Mouse (Mus musculus) limb, embryonic 14.5 days (tissue): ENCODE data around the gene Ttc28. TPM values are rescaled to one million over a fixed set of nuclear protein-coding genes. Genes with fewer than 3 reads are reported as not detected.
A peak's percentile ranks its signal among the peaks of the same experiment; 100 is the strongest.

Experiments
- ATAC-seq: fragments of 200-750 bp; cut with Nextera tagmentation; 2 replicates; pipeline ENCODE4 v1.8.0; 2017; ENCODE audit warnings: low read depth, moderate number of reproducible peaks, moderate TSS enrichment; ENCODE audit not compliant: low FRiP score
- DNase-seq: peaks from one replicate; pipeline ENCODE4 v3.0.0-alpha.2; 2015; ENCODE audit warnings: low spot score
- H3K27ac ChIP-seq: fragments of 300-500 bp; sonication (generic); replicated peaks from 2 replicates; pipeline ENCODE4 v1.5.1; 2014; ENCODE audit warnings: low read depth, mild to moderate bottlenecking, low read length, moderate library complexity, mixed read lengths
- H3K27me3 ChIP-seq: fragments of 300-500 bp; sonication (generic); 2 replicates; pipeline ENCODE4 v1.6.1; 2014; ENCODE audit warnings: low read length, mixed read lengths; ENCODE audit not compliant: control insufficient read depth, insufficient read depth
- H3K36me3 ChIP-seq: fragments of 300-500 bp; sonication (generic); 2 replicates; pipeline ENCODE4 v1.6.1; 2014; ENCODE audit warnings: mild to moderate bottlenecking, low read length, moderate library complexity, mixed read lengths; ENCODE audit not compliant: control insufficient read depth, insufficient read depth
- H3K4me1 ChIP-seq: fragments of 300-500 bp; sonication (generic); 2 replicates; pipeline ENCODE4 v1.6.1; 2014; ENCODE audit warnings: antibody characterized with exemption, low read length, mixed read lengths; ENCODE audit not compliant: control insufficient read depth, insufficient read depth
- H3K4me2 ChIP-seq: fragments of 300-500 bp; sonication (generic); replicated peaks from 2 replicates; pipeline ENCODE4 v1.6.1; 2014; ENCODE audit warnings: low read depth, mild to moderate bottlenecking, low read length, moderate library complexity; ENCODE audit not compliant: severe bottlenecking
- H3K4me3 ChIP-seq: fragments of 300-500 bp; sonication (generic); replicated peaks from 2 replicates; pipeline ENCODE4 v1.5.1; 2014; ENCODE audit warnings: low read length
- H3K9ac ChIP-seq: fragments of 300-500 bp; sonication (generic); 2 replicates; pipeline ENCODE4 v1.6.1; 2014; ENCODE audit warnings: mild to moderate bottlenecking, low read depth, low read length, moderate library complexity; ENCODE audit not compliant: severe bottlenecking
- H3K9me3 ChIP-seq: fragments of 300-500 bp; sonication (generic); 2 replicates; pipeline ENCODE4 v1.6.1; 2016; ENCODE audit warnings: low read length; ENCODE audit not compliant: control insufficient read depth
- POLR2A ChIP-seq: fragments of 200-500 bp; IDR thresholded peaks from 2 replicates; pipeline ENCODE4 v1.8.0; 2012; ENCODE audit warnings: inconsistent platforms, mild to moderate bottlenecking, moderate library complexity, borderline replicate concordance; ENCODE audit not compliant: insufficient read depth, insufficient read length; ENCODE audit errors: extremely low read depth
- WGBS: fragments of 180-500 bp; shearing (Covaris S2); extraction: QIAGEN DNeasy Blood & Tissue Kit; methylation state at CpG from one replicate; pipeline ENCODE4 v1.1.7; 2014; 5-methylcytosine and 5-hydroxymethylcytosine counted together
- polyA plus RNA-seq, 2 experiments: library from polyadenylated mRNA; depleted of rRNA in 1 of 2; stranded (reverse) in 1 of 2; unstranded in 1 of 2; fragments of >200 nt; fragmentation: Nextera tagmentation in 1 of 2; extraction: Ambion mirVana in 1 of 2; gene quantifications; 2 replicates each; pipeline versions ENCODE4 v1.2.1 to v1.2.3; 2012 to 2014

Ttc28 gene
- polyA plus RNA-seq, 2 experiments, result 16.3 to 19.9 TPM

DNA sequence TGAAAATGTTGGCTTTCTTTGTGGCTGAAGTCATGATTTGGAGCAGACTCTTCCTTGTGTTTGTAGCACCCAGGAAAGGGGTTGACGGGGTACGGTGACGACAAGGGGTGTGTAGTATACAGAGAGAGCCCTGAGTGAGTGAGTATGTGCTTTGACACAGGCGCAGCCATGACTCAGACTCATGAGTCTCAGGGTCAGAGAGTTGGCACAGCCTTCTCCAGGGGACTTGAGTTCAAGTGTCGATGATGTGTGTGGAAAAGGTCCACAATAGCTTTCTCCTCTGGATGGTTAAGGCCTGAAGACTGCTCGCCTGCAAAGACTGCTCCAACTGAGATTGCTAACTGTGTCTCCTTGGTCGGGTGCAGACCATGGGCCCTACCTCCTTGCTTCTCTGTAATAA, 97.1 kb downstream of the Ttc28 start:
- H3K4me2 ChIP-seq, result no peak overlapping the region
- no peaks in the 10 kb centered on the region for H3K36me3 ChIP-seq
- ATAC-seq, result no peak
- H3K9me3 ChIP-seq, result no peaks in the 10 kb centered on the region
- DNase-seq, result no peak
- TF ChIP-seq POLR2A, result no peak
- 94% methylated on average over 7 of the region's 7 CpGs for WGBS
- no peaks in the 10 kb centered on the region for H3K27me3 ChIP-seq
- peaks cover 12% of the 10 kb centered on the region for H3K4me1 ChIP-seq
- H3K4me3 ChIP-seq, result no peak overlapping the region
- no peak overlapping the region for H3K9ac ChIP-seq
- no peak overlapping the region for H3K27ac ChIP-seq

DNA sequence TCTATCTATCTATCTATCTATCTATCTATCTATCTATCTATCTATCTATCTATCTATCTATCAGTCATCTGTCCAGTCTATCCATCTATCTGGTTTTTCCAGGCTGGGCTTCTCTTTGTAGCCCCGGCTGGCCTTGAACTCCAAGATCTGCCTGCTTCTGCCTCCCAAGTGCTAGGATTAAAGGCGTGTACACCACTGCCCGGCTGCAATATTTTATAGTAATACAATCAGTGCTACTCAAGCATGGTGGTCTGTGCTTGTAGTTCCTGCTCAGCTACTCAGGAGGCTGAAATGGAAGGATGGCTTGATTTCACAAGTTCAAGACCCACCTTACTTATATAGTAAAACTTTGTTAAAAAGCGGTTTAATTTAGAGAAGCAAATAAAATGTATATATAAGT, 98.2 kb downstream of the Ttc28 start:
- WGBS, result 74% methylated on average over 4 of the region's 4 CpGs
- no peak overlapping the region for H3K4me3 ChIP-seq
- H3K36me3 ChIP-seq, result no peaks in the 10 kb centered on the region
- ATAC-seq (no peak), DNase-seq (no peak)
- H3K9ac ChIP-seq, result no peak overlapping the region
- H3K27me3 ChIP-seq, result no peaks in the 10 kb centered on the region
- no peak overlapping the region for H3K4me2 ChIP-seq
- no peak overlapping the region for H3K27ac ChIP-seq
- TF ChIP-seq POLR2A, result no peak
- peaks cover 16% of the 10 kb centered on the region for H3K4me1 ChIP-seq
- no peaks in the 10 kb centered on the region for H3K9me3 ChIP-seq

DNA sequence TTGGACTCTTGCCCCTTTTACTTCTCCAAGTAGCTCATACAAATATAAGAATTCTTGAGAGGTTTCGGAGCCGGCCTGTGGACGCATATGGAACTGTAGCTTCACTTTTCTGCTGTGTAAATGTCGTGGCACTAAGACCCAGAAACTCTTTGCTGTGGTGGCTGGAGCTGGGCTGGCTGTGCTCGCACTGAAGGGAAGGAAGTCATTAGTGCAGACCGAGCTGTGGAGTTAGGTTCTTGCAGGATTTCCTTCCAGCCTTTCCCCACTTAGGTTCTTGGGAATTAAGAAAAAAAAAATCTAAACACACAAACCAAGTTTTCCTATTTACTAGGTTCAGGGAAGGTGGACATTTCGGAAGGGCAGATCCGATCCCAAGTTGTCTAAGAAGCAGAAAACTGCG, 98.9 kb downstream of the Ttc28 start:
- ATAC-seq, result peak; percentile 88
- under 1% methylated on average over 9 of the region's 9 CpGs for WGBS
- TF ChIP-seq POLR2A, result peak; percentile 94; the same call in 1 of the 2 replicates

DNA sequence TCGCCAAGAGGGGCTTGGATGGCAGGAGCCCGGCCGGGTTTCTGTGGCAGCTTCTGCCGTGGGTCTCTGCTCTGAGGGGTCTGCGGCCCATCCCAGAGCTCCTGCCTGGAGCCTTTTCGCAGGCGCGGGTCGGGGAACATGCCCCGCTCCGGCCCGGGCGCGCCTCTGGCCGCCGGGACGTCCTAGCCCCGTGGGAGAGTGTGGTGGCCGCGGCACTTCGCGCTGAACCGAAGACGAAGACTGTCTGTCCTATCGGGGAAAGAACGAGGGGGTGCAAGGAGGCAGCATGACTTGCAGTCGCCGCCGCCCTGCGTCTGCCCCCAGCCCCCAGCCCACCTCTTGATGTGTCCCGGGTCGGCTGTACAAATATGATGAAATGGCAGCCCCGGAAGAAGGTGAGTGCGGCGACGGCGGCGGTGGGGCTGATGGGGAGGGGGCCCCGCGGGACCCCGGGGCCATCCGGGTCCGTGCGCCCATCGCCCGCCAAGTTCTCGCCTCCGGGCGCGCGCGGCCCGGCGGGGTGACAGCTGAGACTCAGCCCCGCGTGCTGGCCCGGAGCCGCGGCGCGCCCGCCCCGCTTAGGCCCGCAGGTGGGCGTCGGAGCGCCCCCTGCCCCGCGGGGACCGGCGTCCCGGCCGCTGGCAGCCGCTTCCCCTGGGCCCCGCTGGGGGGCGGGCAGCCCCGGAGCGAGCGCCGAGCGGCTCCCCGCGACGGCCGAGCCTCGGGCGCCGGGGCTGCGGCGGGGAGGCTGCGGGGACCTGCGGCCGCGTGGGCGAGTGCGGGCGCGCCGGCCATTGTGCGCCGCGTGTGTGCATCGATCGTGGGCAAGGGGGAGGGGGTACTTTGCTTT, 99.6 kb downstream of the Ttc28 start:
- Histone ChIP-seq H3K27me3 (no peaks in the 10 kb centered on the region), H3K36me3 (no peaks in the 10 kb centered on the region), H3K4me1 (peaks cover 16% of the 10 kb centered on the region), H3K4me2 (peak overlapping the region; percentile 91), H3K4me3 (peak overlapping the region; percentile 79), H3K9me3 (no peaks in the 10 kb centered on the region), H3K9ac (peak overlapping the region; percentile 83), H3K27ac (peak overlapping the region; percentile 93)
- ATAC-seq, result peak; percentile 14
- no peak for DNase-seq
- WGBS, result under 1% methylated on average over 45 of the region's 104 CpGs
- TF ChIP-seq POLR2A, result no peak

More for the DNA sequence above, 98.9 kb downstream of the Ttc28 start:
- H3K4me2 ChIP-seq, result peak overlapping the region; percentile 91
- H3K9me3 ChIP-seq, result no peaks in the 10 kb centered on the region
- H3K27me3 ChIP-seq, result no peaks in the 10 kb centered on the region
- H3K9ac ChIP-seq, result peak overlapping the region; percentile 83; the same call in 1 of the 2 replicates
- peak overlapping the region; percentile 79 for H3K4me3 ChIP-seq
- no peaks in the 10 kb centered on the region for H3K36me3 ChIP-seq
- DNase-seq, result peak; percentile 93
- H3K4me1 ChIP-seq, result peaks cover 16% of the 10 kb centered on the region
- H3K27ac ChIP-seq, result peak overlapping the region; percentile 93

DNA sequence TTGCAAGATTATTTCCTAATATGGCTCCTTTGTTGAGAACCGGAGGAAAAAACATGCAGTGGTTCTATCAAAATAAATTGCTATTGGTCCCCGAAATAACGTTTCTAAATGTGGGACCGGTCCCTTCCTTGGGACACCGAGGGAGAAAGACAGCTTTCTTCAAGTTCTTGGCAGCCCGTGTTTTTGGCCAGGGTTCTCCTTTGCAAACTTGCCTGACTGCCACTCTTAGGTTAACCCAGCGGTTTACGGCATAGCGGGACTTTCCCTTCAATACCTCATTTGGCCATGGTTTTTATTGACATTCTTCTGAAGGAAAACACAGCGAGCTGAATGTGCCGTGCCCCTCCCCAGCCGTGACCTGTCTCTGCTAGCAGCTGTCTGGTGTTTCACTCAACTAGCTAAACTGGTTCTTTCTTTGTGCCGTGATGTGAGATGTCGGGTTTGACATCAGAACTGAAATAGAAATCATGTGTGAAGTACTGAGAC, 100.3 kb downstream of the Ttc28 start:
- H3K36me3 ChIP-seq, result peaks cover under 1% of the 10 kb centered on the region; the same call in 1 of the 2 replicates
- H3K4me1 ChIP-seq, result peaks cover 16% of the 10 kb centered on the region
- H3K4me2 ChIP-seq, result peak overlapping the region; percentile 91
- ATAC-seq (peak; percentile 65; the same call in 1 of the 2 replicates), DNase-seq (peak; percentile 80)
- H3K9me3 ChIP-seq, result no peaks in the 10 kb centered on the region
- H3K4me3 ChIP-seq, result peak overlapping the region; percentile 79
- under 1% methylated on average over 14 of the region's 14 CpGs for WGBS
- H3K27me3 ChIP-seq, result no peaks in the 10 kb centered on the region
- TF ChIP-seq POLR2A, result no peak
- H3K9ac ChIP-seq, result peak overlapping the region; percentile 83
- H3K27ac ChIP-seq, result peak overlapping the region; percentile 93
